Mouse (Mus musculus) testis, adult 2 months (tissue): ENCODE measurements around the gene Cmc2.

ENCODE experiments used
- CTCF ChIP-seq: fragments of 200-500 bp; IDR thresholded peaks from 2 replicates; pipeline ENCODE4 v1.5.1; 2012; ENCODE audit warnings: low read depth, mild to moderate bottlenecking, inconsistent platforms, low read length, moderate library complexity; ENCODE audit not compliant: control insufficient read depth, insufficient read depth, insufficient replicate concordance
- POLR2A ChIP-seq: fragments of 200-500 bp; IDR thresholded peaks from 2 replicates; pipeline ENCODE4 v1.6.1; 2012; ENCODE audit warnings: low read depth, mild to moderate bottlenecking, inconsistent platforms, low read length, moderate library complexity; ENCODE audit not compliant: control insufficient read depth

DNA sequence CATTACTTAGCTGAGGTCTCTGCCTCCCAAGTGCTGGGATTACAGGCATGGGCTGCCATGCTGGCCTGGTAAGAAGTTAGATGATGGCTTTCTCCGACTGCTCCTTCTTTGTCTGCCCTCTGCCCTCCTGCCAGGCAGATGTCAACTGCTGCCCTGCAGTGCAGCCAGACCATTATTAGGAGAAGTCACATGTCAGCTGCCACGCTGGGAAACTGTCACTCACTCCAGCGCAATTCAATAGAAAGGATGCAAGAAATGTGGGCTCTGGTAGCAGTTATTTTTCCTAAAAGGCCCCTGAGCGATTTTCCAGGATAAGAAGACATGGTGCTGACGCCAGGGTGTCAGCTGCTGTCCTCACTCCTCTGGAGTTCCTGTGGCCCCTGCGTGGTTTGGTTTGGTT lies 14.3 kb upstream of the Cmc2 start:
- TF ChIP-seq CTCF (no peak), POLR2A (no peak)
